Mouse (Mus musculus): ENCODE measurements around the gene Slc28a3.

The Slc28a3 gene

GRCm38 (mm10) chr13:58523761-58524117, 86.9 kb downstream of the Slc28a3 start:
- no peak for ATAC-seq (ENCODE audit: insufficient number of reproducible peaks, low FRiP score, low TSS enrichment)

- no peak for ATAC-seq (ENCODE audit: insufficient number of reproducible peaks, low FRiP score, low TSS enrichment)
Observed at GRCm38 (mm10) chr13:58523011-58523760, 87.5 kb downstream of the Slc28a3 start.

- ATAC-seq (ENCODE audit: insufficient number of reproducible peaks, low FRiP score, low TSS enrichment): no peak
Observed at GRCm38 (mm10) chr13:58521331-58522030, 89.2 kb downstream of the Slc28a3 start.

GRCm38 (mm10) chr13:58520580-58521330, 89.9 kb downstream of the Slc28a3 start:
- ATAC-seq (ENCODE audit: insufficient number of reproducible peaks, low FRiP score, low TSS enrichment): no peak

GRCm38 (mm10) chr13:58520028-58520427, 90.6 kb downstream of the Slc28a3 start:
- ATAC-seq (ENCODE audit: insufficient number of reproducible peaks, low FRiP score, low TSS enrichment): no peak

GRCm38 (mm10) chr13:58516277-58516676, 94.4 kb downstream of the Slc28a3 start:
- ATAC-seq (ENCODE audit: insufficient number of reproducible peaks, low FRiP score, low TSS enrichment): no peak

GRCm38 (mm10) chr13:58515635-58516034, 95.0 kb downstream of the Slc28a3 start:
- ATAC-seq (ENCODE audit: insufficient number of reproducible peaks, low FRiP score, low TSS enrichment): no peak

GRCm38 (mm10) chr13:58514147-58514727, 96.4 kb downstream of the Slc28a3 start:
- no peak for ATAC-seq (ENCODE audit: insufficient number of reproducible peaks, low FRiP score, low TSS enrichment)

GRCm38 (mm10) chr13:58511926-58512325, 98.8 kb downstream of the Slc28a3 start:
- ATAC-seq (ENCODE audit: insufficient number of reproducible peaks, low FRiP score, low TSS enrichment): no peak

- ATAC-seq (ENCODE audit: insufficient number of reproducible peaks, low FRiP score, low TSS enrichment): no peak
Observed at GRCm38 (mm10) chr13:58511248-58511647, 99.4 kb downstream of the Slc28a3 start.

GRCm38 (mm10) chr13:58509241-58509640, 101.4 kb downstream of the Slc28a3 start:
- no peak for ATAC-seq (ENCODE audit: insufficient number of reproducible peaks, low FRiP score, low TSS enrichment)

GRCm38 (mm10) chr13:58503610-58504009, 107.1 kb downstream of the Slc28a3 start:
- no peak for ATAC-seq (ENCODE audit: insufficient number of reproducible peaks, low FRiP score, low TSS enrichment)

- ATAC-seq (ENCODE audit: insufficient number of reproducible peaks, low FRiP score, low TSS enrichment): no peak
Observed at GRCm38 (mm10) chr13:58497809-58498208, 112.9 kb downstream of the Slc28a3 start.

All from cerebellum, adult (tissue).